Mouse (Mus musculus) neural tube, embryonic 10.5 days (tissue): ENCODE data around the gene Olfr736.

Experiments used
- DNase-seq: peaks from one replicate; pipeline ENCODE4 v3.0.0-alpha.2; 2017; ENCODE audit warnings: low spot score; ENCODE audit errors: extremely low spot score

The Olfr736 gene

GRCm38 (mm10) chr14:50380863-50381262 lies at the start of gene Olfr736:
Gene Olfr736, plus strand, starts transcription at chr14:50381163.
- no peak for DNase-seq

- DNase-seq, result no peak
Measured at GRCm38 (mm10) chr14:50348796-50349195, 32.2 kb upstream of the Olfr736 start, which contains the start of gene Olfr735. Gene Olfr735, minus strand, starts transcription at chr14:50348872.

- DNase-seq, result no peak
Measured at GRCm38 (mm10) chr14:50352438-50352837, 28.5 kb upstream of the Olfr736 start.

GRCm38 (mm10) chr14:50356725-50357124 lies 24.2 kb upstream of the Olfr736 start:
- DNase-seq, result no peak

GRCm38 (mm10) chr14:50357593-50357992 lies 23.4 kb upstream of the Olfr736 start, which contains the start of gene Tlr11:
Gene Tlr11, plus strand, starts transcription at chr14:50357914.
- DNase-seq, result no peak

GRCm38 (mm10) chr14:50360480-50360879 lies 20.5 kb upstream of the Olfr736 start:
- no peak for DNase-seq

GRCm38 (mm10) chr14:50363561-50363960 lies 17.4 kb upstream of the Olfr736 start:
- DNase-seq, result no peak

- DNase-seq, result no peak
Measured at GRCm38 (mm10) chr14:50407268-50407667, 26.3 kb downstream of the Olfr736 start, which contains the start of gene Olfr738. Gene Olfr738, plus strand, starts transcription at chr14:50407568.

- no peak for DNase-seq
Measured at GRCm38 (mm10) chr14:50418326-50418725, 37.4 kb downstream of the Olfr736 start, which contains the start of gene Olfr739. Gene Olfr739, plus strand, starts transcription at chr14:50418626.
